In the genomic region with DNA sequence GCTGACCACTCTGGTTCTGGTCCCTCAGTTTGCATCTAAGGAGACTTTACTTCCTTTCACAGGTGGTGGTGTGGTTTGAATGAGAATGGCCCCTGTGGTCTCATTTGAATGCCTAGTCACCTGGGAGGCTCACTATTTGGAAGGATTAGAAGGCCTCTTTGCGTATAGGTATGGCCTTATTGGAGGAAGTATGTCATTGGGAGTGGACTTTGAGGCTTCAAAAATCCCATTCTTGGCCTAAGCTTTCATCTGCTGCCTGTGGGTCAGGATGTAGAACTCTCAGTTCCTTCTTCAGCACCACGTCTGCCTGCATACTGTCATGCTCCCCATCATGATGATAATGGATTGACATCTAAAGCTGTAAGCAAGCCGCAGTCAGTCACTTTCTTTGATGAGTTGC, we compare ENCODE assay signal across 23 mouse cellular contexts. TPM values are rescaled to one million over a fixed set of nuclear protein-coding genes. Genes with fewer than 3 reads are reported as not detected.
A peak's percentile ranks its signal among the peaks of the same experiment; 100 is the strongest.
DNase-seq lines count a peak whose midpoint lies in the region; ATAC-seq and TF ChIP-seq lines count a peak whose summit lies in the region.
"Had no signal": no experiment of that assay in that cellular context is flagged by ENCODE, and none has a peak within 500 bp of the region (broad histone marks: within the 10 kb centered on the region; RNA-seq: fewer than 3 reads in every experiment).

No protein-coding gene starts in this region.

- no peaks in the 10 kb centered on the region for H3K9me3 ChIP-seq in hindbrain, embryonic 12.5 days (replicated peaks)
- H3K9me3 ChIP-seq in hindbrain, embryonic 11.5 days (ENCODE audit: control insufficient read depth, low read length), result no peaks in the 10 kb centered on the region
- H3K9me3 ChIP-seq in midbrain, embryonic 15.5 days, result no peaks in the 10 kb centered on the region
- no peaks in the 10 kb centered on the region for H3K9me3 ChIP-seq in midbrain, embryonic 13.5 days
- peaks cover 11% of the 10 kb centered on the region for H3K9me3 ChIP-seq in CH12.LX (replicated peaks; ENCODE audit: low read length)
- H3K9me3 ChIP-seq: embryonic facial prominence, embryonic 10.5 days; embryonic facial prominence, embryonic 12.5 days; G1E had no signal

- peak overlapping the region; percentile 35; the same call in 1 of the 2 replicates for H3K27ac ChIP-seq in hindbrain, embryonic 12.5 days
- no peak overlapping the region for H3K27ac ChIP-seq in hindbrain, embryonic 11.5 days (ENCODE audit: low read depth, low read length)
- H3K27ac ChIP-seq in midbrain, embryonic 15.5 days, result peak overlapping the region; percentile 58; the same call in 1 of the 2 replicates
- no peak overlapping the region for H3K27ac ChIP-seq in midbrain, embryonic 13.5 days
- peak overlapping the region; percentile 4; the same call in 1 of the 2 replicates for H3K27ac ChIP-seq in CH12.LX (ENCODE audit: insufficient read depth, low read depth)
- peak overlapping the region; percentile 22; the same call in 1 of the 2 replicates for H3K27ac ChIP-seq in bone marrow macrophage, adult 2 months (ENCODE audit: insufficient read depth, low read depth, low read length)
- H3K27ac ChIP-seq: embryonic facial prominence, embryonic 10.5 days; embryonic facial prominence, embryonic 12.5 days had no signal

- H3K36me3 ChIP-seq in hindbrain, embryonic 12.5 days, result peaks cover 79% of the 10 kb centered on the region
- H3K36me3 ChIP-seq in hindbrain, embryonic 11.5 days (ENCODE audit: control insufficient read depth, insufficient read depth, low read length), result peaks cover 9% of the 10 kb centered on the region; the same call in 1 of the 2 replicates
- H3K36me3 ChIP-seq in midbrain, embryonic 15.5 days (replicated peaks), result peaks cover 47% of the 10 kb centered on the region; the same call in 1 of the 2 replicates
- peaks cover 94% of the 10 kb centered on the region for H3K36me3 ChIP-seq in midbrain, embryonic 13.5 days
- peaks cover 5 to 23% of the 10 kb centered on the region in 2 experiments for H3K36me3 ChIP-seq in CH12.LX (replicated peaks in 1 of 2; ENCODE audit: control insufficient read depth in 1 of 2, insufficient read depth in 1 of 2, low read length in 1 of 2)
- H3K36me3 ChIP-seq: G1E had no signal

- H3K4me1 ChIP-seq in hindbrain, embryonic 12.5 days, result 0 out of 2 replicates have a peak, but pooled peaks cover 2% of the 10 kb centered on the region
- no peaks in the 10 kb centered on the region for H3K4me1 ChIP-seq in hindbrain, embryonic 11.5 days (replicated peaks; ENCODE audit: control insufficient read depth, insufficient read depth, low read length)
- peaks cover 18% of the 10 kb centered on the region for H3K4me1 ChIP-seq in midbrain, embryonic 15.5 days
- peaks cover 10% of the 10 kb centered on the region for H3K4me1 ChIP-seq in midbrain, embryonic 13.5 days (replicated peaks)
- peaks cover 26 to 57% of the 10 kb centered on the region in 2 experiments for H3K4me1 ChIP-seq in CH12.LX (ENCODE audit: control insufficient read depth in 1 of 2, insufficient read depth in 2 of 2)
- H3K4me1 ChIP-seq in bone marrow macrophage, adult 2 months (ENCODE audit: control insufficient read depth, insufficient read depth, low read length), result peaks cover 48% of the 10 kb centered on the region
- H3K4me1 ChIP-seq: embryonic facial prominence, embryonic 12.5 days had no signal

- H3K9ac ChIP-seq in hindbrain, embryonic 12.5 days, result no peak overlapping the region
- H3K9ac ChIP-seq in hindbrain, embryonic 11.5 days (ENCODE audit: low read depth, low read length), result no peak overlapping the region
- H3K9ac ChIP-seq in midbrain, embryonic 15.5 days, result no peak overlapping the region
- H3K9ac ChIP-seq in midbrain, embryonic 13.5 days (replicated peaks), result no peak overlapping the region
- no peak overlapping the region for H3K9ac ChIP-seq in CH12.LX (ENCODE audit: insufficient read depth, low read depth)
- H3K9ac ChIP-seq: embryonic facial prominence, embryonic 12.5 days; forebrain, postnatal 0 days had no signal

- no peak for TF ChIP-seq CTCF in CH12.LX (conservative IDR thresholded peaks at IDR 0.05 in 1 of 2, IDR thresholded peaks at IDR 0.05 in 1 of 2; ENCODE audit: low read depth in 2 of 2, low read length in 2 of 2)
- TF ChIP-seq CTCF in bone marrow macrophage, adult 2 months (IDR thresholded peaks at IDR 0.05; ENCODE audit: low read depth, low read length), result no peak

- no peak for TF ChIP-seq RAD21 in CH12.LX (IDR thresholded peaks at IDR 0.05; ENCODE audit: low read depth, low read length)

- dilution Hi-C loops in CH12.LX (cut with MboI; ENCODE audit: extremely low pct_ligation_motif_present, extremely low pct_unique_long_range_greater_than_20kb, low sequenced_read_pairs), result no loop called here

- WGBS in hindbrain, embryonic 12.5 days, result 87% methylated on average over 3 of the region's 3 CpGs
- WGBS in hindbrain, embryonic 11.5 days, result 89% methylated on average over 3 of the region's 3 CpGs
- 93% methylated on average over 3 of the region's 3 CpGs for WGBS in midbrain, embryonic 15.5 days
- WGBS in midbrain, embryonic 13.5 days, result 96% methylated on average over 3 of the region's 3 CpGs

- in situ Hi-C loops in CH12.LX (cut with MboI; ENCODE audit: low pct_ligation_motif_present, low pct_unique_long_range_greater_than_20kb, low sequenced_read_pairs), result no loop called here

- no peaks in the 10 kb centered on the region for H3K27me3 ChIP-seq in hindbrain, embryonic 12.5 days
- no peaks in the 10 kb centered on the region for H3K27me3 ChIP-seq in hindbrain, embryonic 11.5 days (ENCODE audit: control insufficient read depth, insufficient read depth, low read length)
- H3K27me3 ChIP-seq in midbrain, embryonic 15.5 days (replicated peaks), result no peaks in the 10 kb centered on the region
- H3K27me3 ChIP-seq in midbrain, embryonic 13.5 days, result no peaks in the 10 kb centered on the region
- H3K27me3 ChIP-seq in CH12.LX (replicated peaks), result no peaks in the 10 kb centered on the region
- H3K27me3 ChIP-seq: embryonic facial prominence, embryonic 12.5 days; Patski had no signal

- no peak overlapping the region for H3K4me3 ChIP-seq in hindbrain, embryonic 12.5 days
- no peak overlapping the region for H3K4me3 ChIP-seq in hindbrain, embryonic 11.5 days (ENCODE audit: low read depth, low read length)
- no peak overlapping the region for H3K4me3 ChIP-seq in midbrain, embryonic 15.5 days
- no peak overlapping the region for H3K4me3 ChIP-seq in midbrain, embryonic 13.5 days (replicated peaks)
- H3K4me3 ChIP-seq in CH12.LX (replicated peaks in 1 of 3; ENCODE audit: low read depth in 2 of 3, low read length in 2 of 3, poor library complexity in 1 of 3), result no peak overlapping the region
- H3K4me3 ChIP-seq in bone marrow macrophage, adult 2 months (ENCODE audit: insufficient read depth, low read length), result no peak overlapping the region
- H3K4me3 ChIP-seq: embryonic facial prominence, embryonic 10.5 days; embryonic facial prominence, embryonic 12.5 days had no signal

- no peak for ATAC-seq in hindbrain, embryonic 12.5 days (ENCODE audit: low FRiP score)
- ATAC-seq in hindbrain, embryonic 11.5 days (ENCODE audit: low FRiP score), result no peak
- ATAC-seq in midbrain, embryonic 15.5 days (replicated peaks), result no peak
- no peak for ATAC-seq in midbrain, embryonic 13.5 days
- ATAC-seq: activated CD4-positive, CD25-positive, alpha-beta regulatory T cell, adult 4 months; forebrain, embryonic 14.5 days; forebrain, postnatal 0 days; Patski had no signal

- no peak for DNase-seq in hindbrain, embryonic 11.5 days (ENCODE audit: low spot score)
- DNase-seq in CH12.LX (ENCODE audit: extremely low read depth), result peak; percentile 50
- DNase-seq in left cerebral cortex, adult 8-10 months (ENCODE audit: low spot score in 2 of 2), result no peak
- no peak for DNase-seq in cerebellum, adult 18-20 months
- DNase-seq: adrenal gland, adult 8-10 months; adrenal gland, postnatal 14 days; adrenal gland, postnatal 36 days; cerebellum, adult 11 months; cerebellum, adult 2 months; cerebellum, adult 9-10 months; cerebellum, postnatal 10 days; cerebellum, postnatal 25 days; forebrain, postnatal 0 days had no signal

- TF ChIP-seq POLR2A in CH12.LX (IDR thresholded peaks at IDR 0.05; ENCODE audit: low read depth, low read length), result no peak
- TF ChIP-seq POLR2A in bone marrow macrophage, adult 2 months (IDR thresholded peaks at IDR 0.05; ENCODE audit: borderline replicate concordance, low read depth, low read length), result no peak

- no peak overlapping the region for H3K4me2 ChIP-seq in hindbrain, embryonic 12.5 days (replicated peaks)
- no peak overlapping the region for H3K4me2 ChIP-seq in hindbrain, embryonic 11.5 days (replicated peaks; ENCODE audit: low read depth, low read length)
- no peak overlapping the region for H3K4me2 ChIP-seq in midbrain, embryonic 15.5 days
- no peak overlapping the region for H3K4me2 ChIP-seq in midbrain, embryonic 13.5 days (replicated peaks)
- no peak overlapping the region for H3K4me2 ChIP-seq in CH12.LX (ENCODE audit: insufficient read depth, low read depth, poor library complexity, severe bottlenecking)
- H3K4me2 ChIP-seq: embryonic facial prominence, embryonic 12.5 days had no signal

- no peaks in the 10 kb centered on the region for H3K79me2 ChIP-seq in CH12.LX (replicated peaks; ENCODE audit: control insufficient read depth, extremely low read depth, insufficient read depth, poor library complexity, severe bottlenecking)

- TF ChIP-seq EP300 in CH12.LX (IDR thresholded peaks at IDR 0.05; ENCODE audit: low read length), result peak; percentile 72

TF ChIP-seq in CH12.LX, 34 proteins besides CTCF, POLR2A, EP300 and RAD21 (continues in another document):
- TF ChIP-seq CHD2 (IDR thresholded peaks at IDR 0.05; ENCODE audit: low read length) (0 out of 2 replicates have a peak, but pooled peaks have one; percentile 29), ZNF384 (IDR thresholded peaks at IDR 0.05; ENCODE audit: low read depth, low read length) (no peak), MAFK (IDR thresholded peaks at IDR 0.05; ENCODE audit: insufficient replicate concordance, low read length) (0 out of 2 replicates have a peak, but pooled peaks have one; percentile 12), IRF4 (IDR thresholded peaks at IDR 0.05; ENCODE audit: low read depth, low read length) (peak; percentile 66; the same call in 1 of the 2 replicates), ETS1 (conservative IDR thresholded peaks at IDR 0.05; ENCODE audit: low read depth, low read length) (peak; percentile 28; the same call in 1 of the 2 replicates), SIN3A (IDR thresholded peaks at IDR 0.05; ENCODE audit: low read length) (no peak)

RNA-seq across cellular contexts. Expression of gene Lypd6b, which starts 34.4 kb away (rescaled TPM):
- polyA plus RNA-seq in hindbrain, embryonic 12.5 days (2016; fragmentation: Nextera tagmentation; extraction: Ambion mirVana), result 1.7 and 2.6 TPM in 2 replicates
- polyA plus RNA-seq in hindbrain, embryonic 11.5 days (2014; fragmentation: Nextera tagmentation; extraction: Ambion mirVana), result 1.5 and 2.1 TPM in 2 replicates
- polyA plus RNA-seq in midbrain, embryonic 15.5 days (2015; fragmentation: Nextera tagmentation; extraction: Ambion mirVana), result 12.6 and 13.7 TPM in 2 replicates
- polyA plus RNA-seq in midbrain, embryonic 13.5 days (2015; fragmentation: Nextera tagmentation; extraction: Ambion mirVana), result 2.6 and 3.3 TPM in 2 replicates
- total RNA-seq in CH12.LX (2012; rRNA removed) (0.50 and 1.4 TPM in 2 replicates), CH12.LX (2014; rRNA removed) (0.09 and 0.15 TPM in 2 replicates)
- not detected in 2 replicates for polyA plus RNA-seq in CH12.LX (2012; ENCODE audit: insufficient read length, low read depth)
- polyA plus RNA-seq in bone marrow macrophage, adult 2 months (2012; ENCODE audit: insufficient read depth, insufficient read length, missing spikeins), result not detected in 2 replicates
- 10 to 100 TPM in 2 of 4 experiments, 1 to 10 TPM in 2; 9.0 to 10.3 (median 9.7) TPM for total RNA-seq in left cerebral cortex, adult 8-10 months (2022)
- polyA plus RNA-seq: G1E had no signal

Comparison
In these comparisons a context has a peak if more than half of its experiments do, and no peak if none do; other contexts are left out.
1. H3K27ac ChIP-seq: peak in hindbrain, embryonic 12.5 days (single experiment), midbrain, embryonic 15.5 days (single experiment), CH12.LX (single experiment) and bone marrow macrophage, adult 2 months (single experiment); none in hindbrain, embryonic 11.5 days (single experiment) and midbrain, embryonic 13.5 days (single experiment).